In the genomic region with DNA sequence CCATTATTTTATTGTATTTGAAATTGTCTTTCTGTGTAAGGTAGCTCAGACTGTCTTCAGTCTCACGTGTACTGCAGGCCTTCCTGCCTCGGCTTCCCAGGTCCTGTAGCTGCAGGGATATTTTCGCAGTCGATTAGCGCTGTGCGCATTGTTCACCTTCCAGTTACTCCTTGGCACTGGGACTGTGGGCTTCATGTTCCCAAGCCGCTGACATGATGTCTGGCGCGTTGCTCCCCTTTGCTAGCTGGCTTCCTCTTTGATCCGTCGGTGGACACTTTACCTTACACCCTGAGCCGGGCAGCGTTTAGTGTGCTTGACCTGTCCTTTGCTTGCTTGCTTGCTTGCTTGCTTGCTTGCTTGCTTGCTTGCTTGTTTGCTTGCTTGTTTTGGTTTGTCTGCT, we compare ENCODE assay signal across 10 mouse cellular contexts. TPM values are rescaled to one million over a fixed set of nuclear protein-coding genes. Genes with fewer than 3 reads are reported as not detected.
A peak's percentile ranks its signal among the peaks of the same experiment; 100 is the strongest.
DNase-seq lines count a peak whose midpoint lies in the region; ATAC-seq and TF ChIP-seq lines count a peak whose summit lies in the region.
"Had no signal": no experiment of that assay in that cellular context is flagged by ENCODE, and none has a peak within 500 bp of the region (broad histone marks: within the 10 kb centered on the region; RNA-seq: fewer than 3 reads in every experiment).

No protein-coding gene starts in this region.

- H3K27me3 ChIP-seq in embryonic facial prominence, embryonic 12.5 days, result no peaks in the 10 kb centered on the region
- H3K27me3 ChIP-seq in embryonic facial prominence, embryonic 10.5 days (replicated peaks; ENCODE audit: low read depth, poor library complexity, severe bottlenecking), result no peaks in the 10 kb centered on the region
- H3K27me3 ChIP-seq in kidney, adult 2 months (replicated peaks; ENCODE audit: control insufficient read depth, insufficient read depth, low read length), result no peaks in the 10 kb centered on the region
- H3K27me3 ChIP-seq in C2C12 (ENCODE audit: control insufficient read depth, insufficient read depth, insufficient read length), result no peaks in the 10 kb centered on the region
- no peaks in the 10 kb centered on the region for H3K27me3 ChIP-seq in liver, embryonic 13.5 days

- peaks cover 96% of the 10 kb centered on the region for H3K79me2 ChIP-seq in C2C12 (ENCODE audit: control insufficient read depth, insufficient read depth)

- no peak for TF ChIP-seq CTCF in kidney, adult 2 months (conservative IDR thresholded peaks at IDR 0.05; ENCODE audit: insufficient read depth, insufficient read length, low read depth, low read length)
- TF ChIP-seq CTCF in C2C12 (IDR thresholded peaks at IDR 0.05; ENCODE audit: control insufficient read depth, insufficient read depth, insufficient read length), result no peak

- peak overlapping the region; percentile 14 for H3ac ChIP-seq in C2C12 (ENCODE audit: control insufficient read depth, insufficient read length, low read depth)

- H3K9me3 ChIP-seq in embryonic facial prominence, embryonic 12.5 days, result no peaks in the 10 kb centered on the region
- no peaks in the 10 kb centered on the region for H3K9me3 ChIP-seq in embryonic facial prominence, embryonic 10.5 days
- H3K9me3 ChIP-seq in liver, embryonic 13.5 days (replicated peaks), result no peaks in the 10 kb centered on the region
- H3K9me3 ChIP-seq: G1E had no signal

- H3K4me3 ChIP-seq in embryonic facial prominence, embryonic 12.5 days, result no peak overlapping the region
- H3K4me3 ChIP-seq in embryonic facial prominence, embryonic 10.5 days, result no peak overlapping the region
- H3K4me3 ChIP-seq in kidney, adult 2 months (ENCODE audit: insufficient read depth, low read depth, low read length), result no peak overlapping the region
- H3K4me3 ChIP-seq in C2C12 (ENCODE audit: insufficient read depth, poor library complexity, severe bottlenecking), result no peak overlapping the region
- H3K4me3 ChIP-seq in liver, embryonic 13.5 days (replicated peaks), result no peak overlapping the region

- 0 out of 2 replicates have a peak overlapping the region, but pooled peaks have one; percentile 17 for H3K27ac ChIP-seq in embryonic facial prominence, embryonic 12.5 days
- H3K27ac ChIP-seq in embryonic facial prominence, embryonic 10.5 days (replicated peaks), result no peak overlapping the region
- H3K27ac ChIP-seq in kidney, adult 2 months (ENCODE audit: insufficient read depth, low read depth, low read length), result 0 out of 2 replicates have a peak overlapping the region, but pooled peaks have one; percentile 13
- peak overlapping the region; percentile 62 for H3K27ac ChIP-seq in liver, embryonic 13.5 days

- no peak overlapping the region for H3K9ac ChIP-seq in embryonic facial prominence, embryonic 12.5 days
- no peak overlapping the region for H3K9ac ChIP-seq in liver, embryonic 13.5 days

- TF ChIP-seq POLR2A in kidney, adult 2 months (IDR thresholded peaks at IDR 0.05; ENCODE audit: low read depth, low read length), result no peak

- H3K4me2 ChIP-seq in embryonic facial prominence, embryonic 12.5 days (replicated peaks), result no peak overlapping the region
- no peak overlapping the region for H3K4me2 ChIP-seq in liver, embryonic 13.5 days

- DNase-seq in embryonic facial prominence, embryonic 10.5 days (ENCODE audit: low spot score), result no peak
- no peak for DNase-seq in kidney, adult 2 months
- no peak for DNase-seq in kidney, adult 11 months
- no peak for DNase-seq in liver, embryonic 13.5 days
- DNase-seq in testis, postnatal 10 days (ENCODE audit: low spot score), result no peak
- no peak for DNase-seq in cerebellum, postnatal 10 days
- DNase-seq: gastrocnemius, postnatal 36 days had no signal

- peaks cover 23% of the 10 kb centered on the region for H3K4me1 ChIP-seq in embryonic facial prominence, embryonic 12.5 days
- H3K4me1 ChIP-seq in embryonic facial prominence, embryonic 10.5 days, result peaks cover 43% of the 10 kb centered on the region
- peaks cover 59% of the 10 kb centered on the region for H3K4me1 ChIP-seq in kidney, adult 2 months (ENCODE audit: control insufficient read depth, insufficient read depth, low read length)
- H3K4me1 ChIP-seq in liver, embryonic 13.5 days (replicated peaks), result peaks cover 84% of the 10 kb centered on the region

- ATAC-seq in embryonic facial prominence, embryonic 12.5 days (ENCODE audit: insufficient number of reproducible peaks, insufficient read depth, low FRiP score, low TSS enrichment), result no peak
- no peak for ATAC-seq in liver, embryonic 13.5 days (ENCODE audit: low read depth)

- H3K36me3 ChIP-seq in embryonic facial prominence, embryonic 12.5 days, result no peaks in the 10 kb centered on the region
- peaks cover 3% of the 10 kb centered on the region; the same call in 1 of the 2 replicates for H3K36me3 ChIP-seq in embryonic facial prominence, embryonic 10.5 days (replicated peaks)
- H3K36me3 ChIP-seq in kidney, adult 2 months (ENCODE audit: control insufficient read depth, insufficient read depth, low read length), result no peaks in the 10 kb centered on the region
- no peaks in the 10 kb centered on the region for H3K36me3 ChIP-seq in C2C12 (ENCODE audit: control insufficient read depth, insufficient read depth)
- H3K36me3 ChIP-seq in liver, embryonic 13.5 days, result no peaks in the 10 kb centered on the region

- WGBS in embryonic facial prominence, embryonic 12.5 days, result 85% methylated on average over 13 of the region's 13 CpGs
- WGBS in embryonic facial prominence, embryonic 10.5 days, result 84% methylated on average over 13 of the region's 13 CpGs
- WGBS in kidney, adult 2 months, result 68% methylated on average over 13 of the region's 13 CpGs
- WGBS in liver, embryonic 13.5 days (ENCODE audit: insufficient replicate concordance), result 58% methylated on average over 13 of the region's 13 CpGs

- H3K79me3 ChIP-seq in C2C12 (ENCODE audit: low read depth), result peaks cover 68% of the 10 kb centered on the region

TF ChIP-seq in C2C12, 6 proteins besides CTCF, POLR2A, EP300 and RAD21:
- TF ChIP-seq USF1 (IDR thresholded peaks at IDR 0.05; ENCODE audit: low read depth), result no peak
- no peak for TF ChIP-seq MYOD1 (IDR thresholded peaks at IDR 0.05; ENCODE audit: control insufficient read depth, insufficient read length, low read depth)
- TF ChIP-seq MAX (IDR thresholded peaks at IDR 0.05), result no peak
- no peak for TF ChIP-seq MYOG (IDR thresholded peaks at IDR 0.05; ENCODE audit: control insufficient read depth, extremely low read depth, insufficient read length)
- TF ChIP-seq FOSL1 (IDR thresholded peaks at IDR 0.05; ENCODE audit: insufficient read depth, low read length, poor library complexity, severe bottlenecking), result no peak
- TF ChIP-seq CEBPB (IDR thresholded peaks at IDR 0.05; ENCODE audit: low read depth), result no peak

RNA-seq across cellular contexts. Expression of a gene that starts 16.7 kb away (rescaled TPM):
- polyA plus RNA-seq in embryonic facial prominence, embryonic 12.5 days (2016; fragmentation: Nextera tagmentation; extraction: Ambion mirVana), result 60.8 and 62.2 TPM in 2 replicates
- polyA plus RNA-seq in embryonic facial prominence, embryonic 10.5 days (2016; fragmentation: Nextera tagmentation; extraction: Ambion mirVana), result 66.2 and 71.7 TPM in 2 replicates
- polyA plus RNA-seq in kidney, adult 2 months (2012; rRNA removed), result 29.9 and 31.0 TPM in 2 replicates
- 64.6 TPM for polyA plus RNA-seq in C2C12 (2012; fragmentation: generic; extraction: Trizol)
- polyA plus RNA-seq in liver, embryonic 13.5 days (2015; fragmentation: Nextera tagmentation; extraction: Ambion mirVana), result 35.3 and 43.9 TPM in 2 replicates
